Mouse (Mus musculus) gastrocnemius, adult 8-10 months (tissue): Measurements from ENCODE around the gene Ttll1. TPM values are rescaled to one million over a fixed set of nuclear protein-coding genes. Genes with fewer than 3 reads are reported as not detected.

Experiments used
- DNase-seq, 2 experiments: peaks; one replicate each; pipeline ENCODE4 v3.0.0; 2022; ENCODE audit warnings: low spot score in 2 of 2
- total RNA-seq, 4 experiments: library from RNA; stranded (reverse); gene quantifications; 2 replicates each; pipeline ENCODE4 v1.2.4; 2022

Gene Ttll1
- total RNA-seq, 4 experiments from 2014 or later: 2.7 to 4.2 (median 3.5) TPM

- no peak for DNase-seq
Observed at GRCm38 (mm10) chr15:83457541-83457940, 53.2 kb downstream of the Ttll1 start.

- no peak for DNase-seq
Observed at GRCm38 (mm10) chr15:83455637-83456036, 55.1 kb downstream of the Ttll1 start.

GRCm38 (mm10) chr15:83455034-83455433 lies 55.7 kb downstream of the Ttll1 start:
- no peak for DNase-seq

- DNase-seq: no peak
Observed at GRCm38 (mm10) chr15:83454419-83454818, 56.3 kb downstream of the Ttll1 start.

GRCm38 (mm10) chr15:83453879-83454278 lies 56.8 kb downstream of the Ttll1 start:
- DNase-seq: no peak

GRCm38 (mm10) chr15:83452219-83452760 lies 58.4 kb downstream of the Ttll1 start:
- no peak for DNase-seq

- no peak for DNase-seq
Observed at GRCm38 (mm10) chr15:83451621-83452210, 59.0 kb downstream of the Ttll1 start.

- no peak for DNase-seq
Observed at GRCm38 (mm10) chr15:83450007-83450406, 60.7 kb downstream of the Ttll1 start.

- DNase-seq: no peak
Observed at GRCm38 (mm10) chr15:83448646-83449045, 62.0 kb downstream of the Ttll1 start.

- DNase-seq: no peak
Observed at GRCm38 (mm10) chr15:83447791-83448544, 62.7 kb downstream of the Ttll1 start.

GRCm38 (mm10) chr15:83445908-83446307 lies 64.8 kb downstream of the Ttll1 start:
- no peak for DNase-seq

- DNase-seq: no peak
Observed at GRCm38 (mm10) chr15:83445383-83445782, 65.3 kb downstream of the Ttll1 start.

GRCm38 (mm10) chr15:83444425-83444824 lies 66.3 kb downstream of the Ttll1 start:
- DNase-seq: no peak

GRCm38 (mm10) chr15:83442495-83443037 lies 68.1 kb downstream of the Ttll1 start:
- no peak for DNase-seq

GRCm38 (mm10) chr15:83440726-83441125 lies 70.0 kb downstream of the Ttll1 start:
- DNase-seq: no peak

- no peak for DNase-seq
Observed at GRCm38 (mm10) chr15:83436541-83436940, 74.2 kb downstream of the Ttll1 start.

GRCm38 (mm10) chr15:83435324-83436090 lies 75.2 kb downstream of the Ttll1 start:
- DNase-seq: no peak

- DNase-seq: no peak
Observed at GRCm38 (mm10) chr15:83434692-83435091, 76.0 kb downstream of the Ttll1 start.
